Mouse (Mus musculus) CH12.LX (cell line): Measurements from ENCODE around the gene Lamtor3.

Source experiments
- BHLHE40 ChIP-seq: IDR thresholded peaks from 2 replicates; pipeline ENCODE4 v1.6.1; 2011; ENCODE audit warnings: mild to moderate bottlenecking, low read depth, low read length, improper control_type of control experiment
- CHD1 ChIP-seq: IDR thresholded peaks from 2 replicates; pipeline ENCODE4 v1.6.1; 2012; ENCODE audit warnings: low read depth, low read length, improper control_type of control experiment, inconsistent platforms
- CTCF ChIP-seq, 2 experiments: IDR thresholded peaks in 1 of 2; conservative IDR thresholded peaks in 1 of 2; 2 replicates each; pipeline ENCODE4 v1.5.1; 2011 to 2012; ENCODE audit warnings: low read depth in 2 of 2, low read length in 2 of 2, improper control_type of control experiment in 1 of 2, inconsistent platforms in 1 of 2, mild to moderate bottlenecking in 1 of 2, moderate library complexity in 1 of 2
- GABPA ChIP-seq: IDR thresholded peaks from 2 replicates; pipeline ENCODE4 v1.6.1; 2012; ENCODE audit warnings: low read depth, low read length, improper control_type of control experiment, inconsistent platforms; ENCODE audit not compliant: insufficient replicate concordance
- JUN ChIP-seq: IDR thresholded peaks from 2 replicates; pipeline ENCODE4 v1.6.1; 2011; ENCODE audit warnings: low read depth, mild to moderate bottlenecking, low read length, improper control_type of control experiment, moderate library complexity; ENCODE audit not compliant: insufficient read depth
- MAFK ChIP-seq: IDR thresholded peaks from 2 replicates; pipeline ENCODE4 v1.6.1; 2011; ENCODE audit warnings: low read length, improper control_type of control experiment; ENCODE audit not compliant: insufficient replicate concordance
- MYC ChIP-seq: IDR thresholded peaks from 2 replicates; pipeline ENCODE4 v1.6.1; 2011; ENCODE audit warnings: low read depth, mild to moderate bottlenecking, improper control_type of control experiment, low read length
- POLR2A ChIP-seq: IDR thresholded peaks from 2 replicates; pipeline ENCODE4 v1.6.1; 2011; ENCODE audit warnings: low read depth, mild to moderate bottlenecking, improper control_type of control experiment, low read length
- TCF12 ChIP-seq: IDR thresholded peaks from 2 replicates; pipeline ENCODE4 v1.6.1; 2014; ENCODE audit warnings: low read depth, mild to moderate bottlenecking, inconsistent platforms, low read length, improper control_type of control experiment

DNA sequence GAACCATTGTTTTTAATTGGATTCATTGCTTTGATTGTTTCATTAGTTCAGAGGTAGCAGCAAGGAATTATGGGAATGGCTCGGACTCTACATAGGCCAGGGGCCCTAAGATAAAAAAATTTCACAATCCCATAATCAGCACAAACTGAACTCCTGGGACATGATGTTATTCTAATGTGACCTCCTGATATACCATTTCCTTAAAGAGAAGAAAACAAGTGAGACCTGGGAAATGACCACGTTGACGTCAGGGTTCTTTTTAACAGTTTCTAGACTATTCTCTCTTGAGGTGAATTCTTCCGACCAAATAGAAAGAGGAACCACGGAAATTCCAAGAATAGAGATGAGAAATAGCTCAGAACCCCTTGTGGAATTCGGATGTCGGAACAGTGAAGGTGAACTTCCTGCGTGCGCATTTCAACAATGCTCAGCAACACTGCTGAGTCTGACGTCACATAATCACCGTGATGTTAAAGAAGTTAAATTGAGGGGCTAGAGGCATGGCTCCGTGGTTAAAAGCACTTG, 23.9 kb downstream of the Lamtor3 start:
- TF ChIP-seq TCF12 = peak; percentile 42; the same call in 1 of the 2 replicates
- no peak for TF ChIP-seq CHD1
- TF ChIP-seq CTCF (conservative IDR thresholded peaks at IDR 0.05 in 1 of 2, IDR thresholded peaks at IDR 0.05 in 1 of 2; ENCODE audit: low read depth in 2 of 2, low read length in 2 of 2) = no peak
- peak; percentile 59 for TF ChIP-seq JUN
- no peak for TF ChIP-seq MYC
- no peak for TF ChIP-seq POLR2A
- peak; percentile 40; the same call in 1 of the 2 replicates for TF ChIP-seq BHLHE40
- TF ChIP-seq GABPA = no peak
- no peak for TF ChIP-seq MAFK
